In genomic region chr12:80791571-80792444, GRCm38 (mm10) we compare ENCODE assay signal across 8 mouse cellular contexts. TPM values are rescaled to one million over a fixed set of nuclear protein-coding genes. Genes with fewer than 3 reads are reported as not detected.
DNase-seq lines count a peak whose midpoint lies in the region; ATAC-seq and TF ChIP-seq lines count a peak whose summit lies in the region.

No protein-coding gene starts in this region.

- no peaks in the 10 kb centered on the region for H3K27me3 ChIP-seq in testis, adult 2 months (ENCODE audit: control insufficient read depth, insufficient read depth, low read length)
- H3K27me3 ChIP-seq in embryonic facial prominence, embryonic 11.5 days (ENCODE audit: control insufficient read depth, insufficient read depth, low read length): no peaks in the 10 kb centered on the region; the same call in 1 of the 2 replicates
- H3K27me3 ChIP-seq in hindbrain, embryonic 15.5 days: no peaks in the 10 kb centered on the region
- no peaks in the 10 kb centered on the region for H3K27me3 ChIP-seq in liver, postnatal 0 days (ENCODE audit: insufficient read depth, low read length)
- H3K27me3 ChIP-seq in stomach, embryonic 15.5 days (replicated peaks): no peaks in the 10 kb centered on the region

- no peak for DNase-seq in testis, postnatal 14 days (ENCODE audit: low spot score)
- peak; percentile 49 for DNase-seq in embryonic facial prominence, embryonic 11.5 days (ENCODE audit: low spot score)
- no peak for DNase-seq in liver, postnatal 0 days
- DNase-seq in urinary bladder, postnatal 25 days (ENCODE audit: low spot score): no peak
- DNase-seq in left cerebral cortex, adult 9 months (ENCODE audit: low spot score in 2 of 2): no peak

- peak overlapping the region; percentile 89 for H3K9ac ChIP-seq in embryonic facial prominence, embryonic 11.5 days (replicated peaks; ENCODE audit: low read length)
- H3K9ac ChIP-seq in hindbrain, embryonic 15.5 days: peak overlapping the region; percentile 98
- peak overlapping the region; percentile 92 for H3K9ac ChIP-seq in liver, postnatal 0 days (replicated peaks)
- H3K9ac ChIP-seq in stomach, embryonic 15.5 days: peak overlapping the region; percentile 93; the same call in 1 of the 2 replicates

- H3K4me2 ChIP-seq in embryonic facial prominence, embryonic 11.5 days (ENCODE audit: low read depth, low read length): peak overlapping the region; percentile 67
- H3K4me2 ChIP-seq in hindbrain, embryonic 15.5 days: peak overlapping the region; percentile 83
- peak overlapping the region; percentile 75 for H3K4me2 ChIP-seq in liver, postnatal 0 days (ENCODE audit: low read depth, low read length)
- peak overlapping the region; percentile 77 for H3K4me2 ChIP-seq in stomach, embryonic 15.5 days

- TF ChIP-seq EP300 in liver, postnatal 0 days (IDR thresholded peaks at IDR 0.05; ENCODE audit: low read depth): peak; percentile 90

- no peak for TF ChIP-seq POLR2A in testis, adult 2 months (IDR thresholded peaks at IDR 0.05; ENCODE audit: control insufficient read depth, low read depth, low read length)

- H3K9me3 ChIP-seq in embryonic facial prominence, embryonic 11.5 days (replicated peaks; ENCODE audit: control insufficient read depth, low read length): no peaks in the 10 kb centered on the region
- no peaks in the 10 kb centered on the region for H3K9me3 ChIP-seq in hindbrain, embryonic 15.5 days
- H3K9me3 ChIP-seq in liver, postnatal 0 days (ENCODE audit: low read length): no peaks in the 10 kb centered on the region
- no peaks in the 10 kb centered on the region for H3K9me3 ChIP-seq in stomach, embryonic 15.5 days

- H3K4me1 ChIP-seq in testis, adult 2 months (ENCODE audit: control insufficient read depth, insufficient read depth, low read length): peaks cover 5% of the 10 kb centered on the region
- H3K4me1 ChIP-seq in embryonic facial prominence, embryonic 11.5 days (ENCODE audit: control insufficient read depth, insufficient read depth, low read length): no peaks in the 10 kb centered on the region
- peaks cover 23% of the 10 kb centered on the region for H3K4me1 ChIP-seq in hindbrain, embryonic 15.5 days (replicated peaks)
- peaks cover 55% of the 10 kb centered on the region for H3K4me1 ChIP-seq in liver, postnatal 0 days (ENCODE audit: insufficient read depth)
- peaks cover 21% of the 10 kb centered on the region for H3K4me1 ChIP-seq in stomach, embryonic 15.5 days

- 49% methylated on average over 6 of the region's 6 CpGs for WGBS in embryonic facial prominence, embryonic 11.5 days
- 41% methylated on average over 6 of the region's 6 CpGs for WGBS in hindbrain, embryonic 15.5 days
- WGBS in liver, postnatal 0 days (ENCODE audit: insufficient replicate concordance): 11% methylated on average over 6 of the region's 6 CpGs
- 36% methylated on average over 6 of the region's 6 CpGs for WGBS in stomach, embryonic 15.5 days

- H3K4me3 ChIP-seq in testis, adult 2 months (ENCODE audit: control insufficient read depth, low read depth, low read length): peak overlapping the region; percentile 85
- H3K4me3 ChIP-seq in embryonic facial prominence, embryonic 11.5 days (ENCODE audit: low read depth, low read length): peak overlapping the region; percentile 91
- peak overlapping the region; percentile 97 for H3K4me3 ChIP-seq in hindbrain, embryonic 15.5 days
- peak overlapping the region; percentile 90 for H3K4me3 ChIP-seq in liver, postnatal 0 days (ENCODE audit: low read depth, low read length)
- peak overlapping the region; percentile 92 for H3K4me3 ChIP-seq in stomach, embryonic 15.5 days (replicated peaks)

- TF ChIP-seq CTCF in testis, adult 2 months (IDR thresholded peaks at IDR 0.05; ENCODE audit: control insufficient read depth, insufficient read depth, insufficient replicate concordance, low read depth, low read length): no peak
- peak; percentile 59 for TF ChIP-seq CTCF in liver, postnatal 0 days (IDR thresholded peaks at IDR 0.05; ENCODE audit: low read depth)

- H3K36me3 ChIP-seq in testis, adult 2 months (ENCODE audit: control insufficient read depth, insufficient read depth, low read length): no peaks in the 10 kb centered on the region
- no peaks in the 10 kb centered on the region for H3K36me3 ChIP-seq in embryonic facial prominence, embryonic 11.5 days (replicated peaks; ENCODE audit: control insufficient read depth, insufficient read depth, low read depth, low read length)
- H3K36me3 ChIP-seq in hindbrain, embryonic 15.5 days: no peaks in the 10 kb centered on the region
- 0 out of 2 replicates have a peak, but pooled peaks cover 8% of the 10 kb centered on the region for H3K36me3 ChIP-seq in liver, postnatal 0 days (replicated peaks; ENCODE audit: insufficient read depth, low read length)
- H3K36me3 ChIP-seq in stomach, embryonic 15.5 days: no peaks in the 10 kb centered on the region

- ATAC-seq in embryonic facial prominence, embryonic 11.5 days (replicated peaks; ENCODE audit: insufficient number of reproducible peaks, low FRiP score, low TSS enrichment, low read depth): no peak
- ATAC-seq in hindbrain, embryonic 15.5 days (ENCODE audit: low FRiP score, low read depth): no peak
- ATAC-seq in liver, postnatal 0 days: no peak
- ATAC-seq in stomach, embryonic 15.5 days (ENCODE audit: insufficient read depth, low FRiP score, low read depth): no peak

- H3K27ac ChIP-seq in testis, adult 2 months (ENCODE audit: control insufficient read depth, insufficient read depth, low read depth, low read length): no peak overlapping the region
- no peak overlapping the region for H3K27ac ChIP-seq in embryonic facial prominence, embryonic 11.5 days (replicated peaks; ENCODE audit: low read depth, low read length)
- peak overlapping the region; percentile 100 for H3K27ac ChIP-seq in hindbrain, embryonic 15.5 days (replicated peaks)
- peak overlapping the region; percentile 96 for H3K27ac ChIP-seq in liver, postnatal 0 days (ENCODE audit: low read depth)
- H3K27ac ChIP-seq in stomach, embryonic 15.5 days: peak overlapping the region; percentile 94

RNA-seq across cellular contexts. Expression of gene Susd6, which starts 1.5 kb away (rescaled TPM):
- polyA plus RNA-seq in testis, adult 2 months (2012; rRNA removed): 46.0 and 48.2 TPM in 2 replicates
- 13.8 and 14.9 TPM in 2 replicates for polyA plus RNA-seq in embryonic facial prominence, embryonic 11.5 days (2014; fragmentation: Nextera tagmentation; extraction: Ambion mirVana)
- 12.6 and 13.1 TPM in 2 replicates for polyA plus RNA-seq in hindbrain, embryonic 15.5 days (2015; fragmentation: Nextera tagmentation; extraction: Ambion mirVana)
- polyA plus RNA-seq in liver, postnatal 0 days (2015; fragmentation: Nextera tagmentation; extraction: Ambion mirVana): 8.6 and 10.8 TPM in 2 replicates
- 17.5 and 19.2 TPM in 2 replicates for polyA plus RNA-seq in stomach, embryonic 15.5 days (2015; fragmentation: Nextera tagmentation; extraction: Ambion mirVana)

RNA-seq across cellular contexts. Expression of gene Ccdc177, which starts 31.3 kb away (rescaled TPM):
- 0.05 TPM in 2 replicates for polyA plus RNA-seq in testis, adult 2 months (2012; rRNA removed)
- polyA plus RNA-seq in embryonic facial prominence, embryonic 11.5 days (2014; fragmentation: Nextera tagmentation; extraction: Ambion mirVana): 1.3 and 1.4 TPM in 2 replicates
- 4.0 and 4.4 TPM in 2 replicates for polyA plus RNA-seq in hindbrain, embryonic 15.5 days (2015; fragmentation: Nextera tagmentation; extraction: Ambion mirVana)
- polyA plus RNA-seq in liver, postnatal 0 days (2015; fragmentation: Nextera tagmentation; extraction: Ambion mirVana): not detected in 2 replicates
- polyA plus RNA-seq in stomach, embryonic 15.5 days (2015; fragmentation: Nextera tagmentation; extraction: Ambion mirVana): 0.17 and 0.18 TPM in 2 replicates

Comparison
In these comparisons a context has a peak if more than half of its experiments do, and no peak if none do; other contexts are left out.
1. H3K27ac ChIP-seq: peak in hindbrain, embryonic 15.5 days (single experiment), liver, postnatal 0 days (single experiment) and stomach, embryonic 15.5 days (single experiment); none in testis, adult 2 months (single experiment) and embryonic facial prominence, embryonic 11.5 days (single experiment).
2. Peak in every context shown above with its lines, with median percentiles within 50 percentile points of each other: H3K4me3 ChIP-seq, H3K4me2 ChIP-seq and H3K9ac ChIP-seq.